Comparison of ENCODE assay signal across 10 mouse cellular contexts in genomic region chr14:34345771-34346566, GRCm38 (mm10). TPM values are rescaled to one million over a fixed set of nuclear protein-coding genes. Genes with fewer than 3 reads are reported as not detected.
A peak's percentile ranks its signal among the peaks of the same experiment; 100 is the strongest.
DNase-seq lines count a peak whose midpoint lies in the region; ATAC-seq and TF ChIP-seq lines count a peak whose summit lies in the region.
"Had no signal": no experiment of that assay in that cellular context is flagged by ENCODE, and none has a peak within 500 bp of the region (broad histone marks: within the 10 kb centered on the region; RNA-seq: fewer than 3 reads in every experiment).

No protein-coding gene starts in this region.

- TF ChIP-seq POLR2A in myocyte (IDR thresholded peaks at IDR 0.05; ENCODE audit: insufficient read length, low read depth) = no peak

- H3K4me1 ChIP-seq in kidney, embryonic 14.5 days (ENCODE audit: control insufficient read depth, insufficient read depth, low read length) = no peaks in the 10 kb centered on the region
- peaks cover 0 to 14% of the 10 kb centered on the region in 2 experiments; a peak in 1 of 4 replicates for H3K4me1 ChIP-seq in ES-E14 (ENCODE audit: control insufficient read depth in 2 of 2, insufficient read depth in 2 of 2, low read length in 2 of 2, poor library complexity in 1 of 2)
- no peaks in the 10 kb centered on the region for H3K4me1 ChIP-seq in hindbrain, embryonic 15.5 days (replicated peaks)
- H3K4me1 ChIP-seq: limb, embryonic 15.5 days had no signal

- ATAC-seq in kidney, embryonic 14.5 days (ENCODE audit: low FRiP score, low TSS enrichment) = peak; percentile 35; the same call in 1 of the 2 replicates
- peak; percentile 62 for ATAC-seq in hindbrain, embryonic 15.5 days (ENCODE audit: low FRiP score, low read depth)

- no peak overlapping the region for H3K4me2 ChIP-seq in kidney, embryonic 14.5 days (replicated peaks; ENCODE audit: low read depth, low read length)
- H3K4me2 ChIP-seq in hindbrain, embryonic 15.5 days = no peak overlapping the region
- H3K4me2 ChIP-seq in myocyte (ENCODE audit: low read depth) = no peak overlapping the region
- H3K4me2 ChIP-seq: limb, embryonic 15.5 days had no signal

- no peaks in the 10 kb centered on the region for H3K79me2 ChIP-seq in myocyte (ENCODE audit: control insufficient read depth, insufficient read depth)

- H3K4me3 ChIP-seq in kidney, embryonic 14.5 days (ENCODE audit: low read length) = no peak overlapping the region
- no peak overlapping the region for H3K4me3 ChIP-seq in ES-E14 (ENCODE audit: insufficient read depth in 1 of 2, low read depth in 1 of 2, low read length in 2 of 2, poor library complexity in 1 of 2, severe bottlenecking in 1 of 2)
- no peak overlapping the region for H3K4me3 ChIP-seq in hindbrain, embryonic 15.5 days
- no peak overlapping the region for H3K4me3 ChIP-seq in myocyte
- H3K4me3 ChIP-seq: limb, embryonic 15.5 days had no signal

- no peaks in the 10 kb centered on the region for H3K27me3 ChIP-seq in kidney, embryonic 14.5 days (ENCODE audit: control insufficient read depth, insufficient read depth, low read length)
- no peaks in the 10 kb centered on the region for H3K27me3 ChIP-seq in hindbrain, embryonic 15.5 days
- H3K27me3 ChIP-seq in myocyte (ENCODE audit: control insufficient read depth, insufficient read depth, insufficient read length) = no peaks in the 10 kb centered on the region
- H3K27me3 ChIP-seq: limb, embryonic 15.5 days had no signal

- in situ Hi-C loops in ES-E14 (cut with MboI; ENCODE audit: low sequenced_read_pairs in 2 of 2, unreplicated experiment in 2 of 2) = loop anchor here in 1 of 2 experiments (25.0 kb wide), 1 partner anchor 391 kb away; no protein-coding TSS in a partner anchor

- no peak overlapping the region for H3ac ChIP-seq in myocyte (ENCODE audit: control insufficient read depth, insufficient read length)

- H3K36me3 ChIP-seq in kidney, embryonic 14.5 days (ENCODE audit: control insufficient read depth, insufficient read depth, low read length) = peaks cover 28% of the 10 kb centered on the region
- H3K36me3 ChIP-seq in ES-E14 (ENCODE audit: control insufficient read depth, insufficient read depth, low read length, poor library complexity, severe bottlenecking) (peaks cover 25% of the 10 kb centered on the region), myocyte (ENCODE audit: control insufficient read depth, insufficient read depth) (peaks cover 25% of the 10 kb centered on the region)
- H3K36me3 ChIP-seq in hindbrain, embryonic 15.5 days = peaks cover 25% of the 10 kb centered on the region

- DNase-seq in kidney, adult 9 months = no peak
- DNase-seq in ES-E14 (ENCODE audit: low read depth, low spot score) = no peak
- no peak for DNase-seq in T-cell, adult 2 months (ENCODE audit: low spot score)
- DNase-seq in urinary bladder, adult 18-20 months (ENCODE audit: low spot score in 2 of 2) = no peak
- no peak for DNase-seq in cerebellum, postnatal 25 days

- WGBS in kidney, embryonic 14.5 days = 49% methylated on average over 12 of the region's 12 CpGs
- WGBS in hindbrain, embryonic 15.5 days = 70% methylated on average over 12 of the region's 12 CpGs

- no peak overlapping the region for H3K27ac ChIP-seq in kidney, embryonic 14.5 days (ENCODE audit: low read depth, low read length)
- peak overlapping the region; percentile 42; the same call in 1 of the 2 replicates for H3K27ac ChIP-seq in ES-E14 (ENCODE audit: insufficient read depth, low read depth, low read length, poor library complexity, severe bottlenecking)
- no peak overlapping the region for H3K27ac ChIP-seq in hindbrain, embryonic 15.5 days (replicated peaks)
- H3K27ac ChIP-seq: limb, embryonic 15.5 days had no signal

- H3K9me3 ChIP-seq in kidney, embryonic 14.5 days (ENCODE audit: control insufficient read depth, low read length) = no peaks in the 10 kb centered on the region
- no peaks in the 10 kb centered on the region for H3K9me3 ChIP-seq in ES-E14 (ENCODE audit: control insufficient read depth, insufficient read depth, low read depth, low read length)
- no peaks in the 10 kb centered on the region for H3K9me3 ChIP-seq in hindbrain, embryonic 15.5 days
- H3K9me3 ChIP-seq: limb, embryonic 15.5 days had no signal

- H3K9ac ChIP-seq in kidney, embryonic 14.5 days (ENCODE audit: low read depth, low read length) = no peak overlapping the region
- H3K9ac ChIP-seq in ES-E14 (ENCODE audit: insufficient read depth, low read depth, low read length, poor library complexity, severe bottlenecking) = no peak overlapping the region
- H3K9ac ChIP-seq in hindbrain, embryonic 15.5 days = no peak overlapping the region
- H3K9ac ChIP-seq: limb, embryonic 15.5 days had no signal

TF ChIP-seq in ES-E14, 5 proteins besides CTCF, POLR2A, EP300 and RAD21:
- TF ChIP-seq CHD2 (IDR thresholded peaks at IDR 0.05; ENCODE audit: low read depth, low read length) = no peak
- TF ChIP-seq ZNF384 (IDR thresholded peaks at IDR 0.05; ENCODE audit: low read depth, low read length) = no peak
- no peak for TF ChIP-seq HCFC1 (IDR thresholded peaks at IDR 0.05; ENCODE audit: borderline replicate concordance, insufficient read depth, low read length)
- no peak for TF ChIP-seq MAFK (IDR thresholded peaks at IDR 0.05; ENCODE audit: insufficient read depth, low read depth, low read length)
- no peak for TF ChIP-seq ZC3H11A (IDR thresholded peaks at IDR 0.05; ENCODE audit: borderline replicate concordance, low read depth, low read length)

TF ChIP-seq in myocyte, 11 proteins besides CTCF, POLR2A, EP300 and RAD21:
- TF ChIP-seq E2F4 (IDR thresholded peaks at IDR 0.05; ENCODE audit: insufficient read depth) (no peak), POLR2AphosphoS2 (IDR thresholded peaks at IDR 0.05; ENCODE audit: insufficient read length, low read depth) (peak; percentile 76), SRF (IDR thresholded peaks at IDR 0.05; ENCODE audit: control insufficient read depth, insufficient read length, low read depth) (no peak)
TF ChIP-seq in myocyte: peak in this region for 1.

RNA-seq across cellular contexts. Expression of gene Fam25c, which starts 9.3 kb away (rescaled TPM):
- polyA plus RNA-seq in kidney, embryonic 14.5 days (2014; fragmentation: Nextera tagmentation; extraction: Ambion mirVana) = not detected in 2 replicates
- 97.8 and 145 TPM in 2 replicates for total RNA-seq in ES-E14 (2012; rRNA removed)
- polyA plus RNA-seq in hindbrain, embryonic 15.5 days (2015; fragmentation: Nextera tagmentation; extraction: Ambion mirVana) = not detected in 2 replicates
- polyA plus RNA-seq in myocyte (2012; fragmentation: generic; extraction: Trizol) = not detected
- polyA plus RNA-seq: small intestine, adult 2 months had no signal

RNA-seq across cellular contexts. Expression of gene Sncg, which starts 28.6 kb away (rescaled TPM):
- 7.5 and 10.0 TPM in 2 replicates for polyA plus RNA-seq in kidney, embryonic 14.5 days (2014; fragmentation: Nextera tagmentation; extraction: Ambion mirVana)
- total RNA-seq in ES-E14 (2012; rRNA removed) = 2.4 and 3.9 TPM in 2 replicates
- polyA plus RNA-seq in hindbrain, embryonic 15.5 days (2015; fragmentation: Nextera tagmentation; extraction: Ambion mirVana) = 170 and 223 TPM in 2 replicates
- 1.3 TPM for polyA plus RNA-seq in myocyte (2012; fragmentation: generic; extraction: Trizol)

RNA-seq across cellular contexts. Expression of gene Mmrn2, which starts 29.3 kb away (rescaled TPM):
- 7.9 and 12.1 TPM in 2 replicates for polyA plus RNA-seq in kidney, embryonic 14.5 days (2014; fragmentation: Nextera tagmentation; extraction: Ambion mirVana)
- 17.4 and 41.2 TPM in 2 replicates for total RNA-seq in ES-E14 (2012; rRNA removed)
- polyA plus RNA-seq in hindbrain, embryonic 15.5 days (2015; fragmentation: Nextera tagmentation; extraction: Ambion mirVana) = 4.1 and 5.3 TPM in 2 replicates
- polyA plus RNA-seq in myocyte (2012; fragmentation: generic; extraction: Trizol) = 0.02 TPM

RNA-seq across cellular contexts. Expression of gene Glud1, which starts 35.4 kb away (rescaled TPM):
- polyA plus RNA-seq in kidney, embryonic 14.5 days (2014; fragmentation: Nextera tagmentation; extraction: Ambion mirVana) = 77.3 and 112 TPM in 2 replicates
- 199 and 211 TPM in 2 replicates for total RNA-seq in ES-E14 (2012; rRNA removed)
- polyA plus RNA-seq in hindbrain, embryonic 15.5 days (2015; fragmentation: Nextera tagmentation; extraction: Ambion mirVana) = 114 and 116 TPM in 2 replicates
- 95.8 TPM for polyA plus RNA-seq in myocyte (2012; fragmentation: generic; extraction: Trizol)

RNA-seq across cellular contexts. Expression of gene Shld2, which starts 35.7 kb away (rescaled TPM):
- 9.3 and 10.1 TPM in 2 replicates for polyA plus RNA-seq in kidney, embryonic 14.5 days (2014; fragmentation: Nextera tagmentation; extraction: Ambion mirVana)
- total RNA-seq in ES-E14 (2012; rRNA removed) = 10.8 and 14.8 TPM in 2 replicates
- 5.9 and 7.1 TPM in 2 replicates for polyA plus RNA-seq in hindbrain, embryonic 15.5 days (2015; fragmentation: Nextera tagmentation; extraction: Ambion mirVana)
- polyA plus RNA-seq in myocyte (2012; fragmentation: generic; extraction: Trizol) = 2.6 TPM

Comparison
In these comparisons a context has a peak if more than half of its experiments do, and no peak if none do; other contexts are left out.
1. RNA of gene Sncg, which starts 28.6 kb away (polyA plus RNA-seq): 170 to 223 TPM in hindbrain, embryonic 15.5 days; 7.5 to 10.0 TPM in kidney, embryonic 14.5 days and 1.3 TPM in myocyte (single experiment); every median in the first group is over 10 times any median in the second.